Mouse (Mus musculus): ENCODE data around the gene Rel. TPM values are rescaled to one million over a fixed set of nuclear protein-coding genes. Genes with fewer than 3 reads are reported as not detected.

The Rel gene
- total and polyA plus RNA-seq, 3 experiments = 0.42 to 2.5 TPM; not detected in 1

- DNase-seq (ENCODE audit: low read depth, low spot score) = peak; percentile 90
- peaks cover 0 to 14% of the 10 kb centered on the region in 2 experiments; a peak in 2 of 4 replicates for H3K36me3 ChIP-seq (ENCODE audit: control insufficient read depth in 1 of 2, insufficient read depth in 2 of 2, low read length in 2 of 2)
- peak overlapping the region; percentile 86 for H3K27ac ChIP-seq (ENCODE audit: control insufficient read depth, low read depth, low read length)
- peaks cover 1% of the 10 kb centered on the region; the same call in 1 of the 2 replicates for H3K79me2 ChIP-seq (ENCODE audit: control insufficient read depth, insufficient read depth, low read length, poor library complexity)
- peak overlapping the region; percentile 63 for H3K9ac ChIP-seq (ENCODE audit: control insufficient read depth, low read depth, low read length, poor library complexity, severe bottlenecking)
- H3K4me3 ChIP-seq (ENCODE audit: control insufficient read depth in 1 of 2, insufficient read depth in 1 of 2, low read depth in 2 of 2, low read length in 2 of 2) = peak overlapping the region; percentile 56 to 81
- no peaks in the 10 kb centered on the region for H3K9me3 ChIP-seq (replicated peaks; ENCODE audit: insufficient read depth, low read length)
- peaks cover 11 to 16% of the 10 kb centered on the region in 2 experiments for H3K4me1 ChIP-seq (ENCODE audit: control insufficient read depth in 1 of 2, insufficient read depth in 2 of 2, low read length in 2 of 2)
- no peaks in the 10 kb centered on the region for H3K27me3 ChIP-seq (ENCODE audit: control insufficient read depth in 1 of 2, insufficient read depth in 2 of 2, low read length in 2 of 2)
- TF ChIP-seq CHD2 (IDR thresholded peaks at IDR 0.05; ENCODE audit: low read length) (no peak; the same call in 1 of the 2 replicates), HCFC1 (IDR thresholded peaks at IDR 0.05; ENCODE audit: low read depth, low read length) (no peak), MAFK (IDR thresholded peaks at IDR 0.05; ENCODE audit: borderline replicate concordance, low read depth, low read length) (no peak), RAD21 (IDR thresholded peaks at IDR 0.05; ENCODE audit: low read depth, low read length) (no peak), USF2 (IDR thresholded peaks at IDR 0.05; ENCODE audit: borderline replicate concordance in 1 of 2, insufficient read depth in 1 of 2, low read depth in 1 of 2, low read length in 2 of 2) (no peak), ZC3H11A (IDR thresholded peaks at IDR 0.05; ENCODE audit: low read depth, low read length) (no peak), EP300 (IDR thresholded peaks at IDR 0.05; ENCODE audit: low read depth in 1 of 2, low read length in 2 of 2) (peak; percentile 58 to 70), CHD1 (IDR thresholded peaks at IDR 0.05; ENCODE audit: low read depth, low read length) (peak; percentile 32; the same call in 1 of the 2 replicates), POLR2A (IDR thresholded peaks at IDR 0.05; ENCODE audit: control insufficient read depth in 1 of 2, insufficient read depth in 1 of 2, low read depth in 1 of 2, low read length in 2 of 2, poor library complexity in 1 of 2) (peak in 1 of 2 experiments; percentile 27; a peak in 1 of 4 replicates), SMC3 (IDR thresholded peaks at IDR 0.05; ENCODE audit: low read depth, low read length) (no peak), TBP (IDR thresholded peaks at IDR 0.05; ENCODE audit: low read depth, low read length) (peak; percentile 71), USF1 (IDR thresholded peaks at IDR 0.05; ENCODE audit: low read depth, low read length) (peak; percentile 62), JUND (IDR thresholded peaks at IDR 0.05; ENCODE audit: low read depth, low read length) (0 out of 2 replicates have a peak, but pooled peaks have one; percentile 20), ZNF384 (IDR thresholded peaks at IDR 0.05; ENCODE audit: low read depth, low read length) (no peak; the same call in 1 of the 2 replicates), NELFE (IDR thresholded peaks at IDR 0.05; ENCODE audit: low read depth, low read length) (no peak), E2F4 (IDR thresholded peaks at IDR 0.05; ENCODE audit: borderline replicate concordance, low read depth, low read length) (no peak), TCF12 (IDR thresholded peaks at IDR 0.05; ENCODE audit: low read depth, low read length) (0 out of 2 replicates have a peak, but pooled peaks have one; percentile 38), ETS1 (IDR thresholded peaks at IDR 0.05; ENCODE audit: low read depth, low read length) (peak; percentile 90), GABPA (IDR thresholded peaks at IDR 0.05; ENCODE audit: low read depth, low read length) (no peak), MYB (IDR thresholded peaks at IDR 0.05; ENCODE audit: low read depth, low read length) (no peak), KAT2A (conservative IDR thresholded peaks at IDR 0.05; ENCODE audit: low read depth, low read length) (no peak), NRF1 (IDR thresholded peaks at IDR 0.05; ENCODE audit: insufficient read depth, low read depth, low read length, poor library complexity, severe bottlenecking) (no peak), POLR2AphosphoS5 (IDR thresholded peaks at IDR 0.05; ENCODE audit: borderline replicate concordance, low read depth, low read length) (no peak), MEF2A (IDR thresholded peaks at IDR 0.05; ENCODE audit: extremely low read depth, insufficient replicate concordance, low read depth, low read length, poor library complexity, severe bottlenecking) (no peak), MAX (IDR thresholded peaks at IDR 0.05; ENCODE audit: low read length) (no peak), ZMIZ1 (IDR thresholded peaks at IDR 0.05; ENCODE audit: low read depth, low read length) (no peak), MYC (IDR thresholded peaks at IDR 0.05; ENCODE audit: low read depth, low read length) (peak; percentile 49), SIN3A (IDR thresholded peaks at IDR 0.05; ENCODE audit: low read length) (peak; percentile 73), ELF1 (IDR thresholded peaks at IDR 0.05; ENCODE audit: low read depth, low read length) (no peak; the same call in 1 of the 2 replicates), GATA1 (IDR thresholded peaks at IDR 0.05; ENCODE audit: low read depth, low read length) (peak; percentile 79), RCOR1 (IDR thresholded peaks at IDR 0.05; ENCODE audit: low read depth, low read length) (peak; percentile 19; the same call in 1 of the 2 replicates), POLR2AphosphoS2 (IDR thresholded peaks at IDR 0.05; ENCODE audit: low read length) (no peak), UBTF (IDR thresholded peaks at IDR 0.05; ENCODE audit: borderline replicate concordance, insufficient read depth, low read depth, low read length) (0 out of 2 replicates have a peak, but pooled peaks have one; percentile 10), MXI1 (IDR thresholded peaks at IDR 0.05; ENCODE audit: low read depth, low read length) (no peak; the same call in none of the 2 replicates), CTCF (IDR thresholded peaks at IDR 0.05 in 2 of 3, conservative IDR thresholded peaks at IDR 0.05 in 1 of 3; ENCODE audit: control insufficient read depth in 1 of 3, insufficient read depth in 1 of 3, low read depth in 2 of 3, low read length in 3 of 3, poor library complexity in 1 of 3, severe bottlenecking in 1 of 3) (no peak)
Measured at GRCm38 (mm10) chr11:23769686-23770509, 872 bp downstream of the Rel start.
